Mouse (Mus musculus) liver, embryonic 14.5 days (tissue): ENCODE data around the gene Pebp1.

Experiments used
- CTCF ChIP-seq: IDR thresholded peaks from 2 replicates; pipeline ENCODE4 v1.5.1; 2016; ENCODE audit warnings: antibody characterized with exemption, low read depth, control low read depth
- EP300 ChIP-seq: IDR thresholded peaks from 2 replicates; pipeline ENCODE4 v1.6.1; 2016; ENCODE audit warnings: antibody characterized with exemption, low read depth

GRCm38 (mm10) chr5:117277784-117278183, 9.6 kb downstream of the Pebp1 start:
- peak; percentile 60 for TF ChIP-seq CTCF
- no peak for TF ChIP-seq EP300
